Mouse (Mus musculus) liver, adult 2 months (tissue): Measurements from ENCODE around the gene Il15ra. TPM values are rescaled to one million over a fixed set of nuclear protein-coding genes. Genes with fewer than 3 reads are reported as not detected.
"Not testable (repeated sequence)": the region's sequence is repeated elsewhere in the genome, so short reads cannot be mapped to it uniquely, and the experiment has no call there.

ENCODE experiments used
- DNase-seq: peaks from one replicate; pipeline ENCODE4 v3.0.0-alpha.2; 2011; ENCODE audit warnings: low read depth, low spot score; ENCODE audit errors: extremely low read depth
- H3K27ac ChIP-seq: fragments of 200-500 bp; replicated peaks from 2 replicates; pipeline ENCODE4 v1.5.1; 2012; ENCODE audit warnings: low read depth, mild to moderate bottlenecking, control low read depth, inconsistent platforms, low read length; ENCODE audit not compliant: insufficient read depth
- H3K27me3 ChIP-seq: fragments of 200-500 bp; 2 replicates; pipeline ENCODE4 v1.6.1; 2012; ENCODE audit warnings: mild to moderate bottlenecking, moderate library complexity, low read length, inconsistent platforms; ENCODE audit not compliant: control insufficient read depth, insufficient read depth
- H3K36me3 ChIP-seq: fragments of 200-500 bp; 2 replicates; pipeline ENCODE4 v1.6.1; 2012; ENCODE audit warnings: low read length, inconsistent platforms; ENCODE audit not compliant: control insufficient read depth, insufficient read depth
- H3K4me1 ChIP-seq: fragments of 200-500 bp; 2 replicates; pipeline ENCODE4 v1.6.1; 2011; ENCODE audit warnings: low read length; ENCODE audit not compliant: control insufficient read depth, insufficient read depth
- H3K4me3 ChIP-seq: fragments of 200-500 bp; 2 replicates; pipeline ENCODE4 v1.5.1; 2011; ENCODE audit warnings: low read depth, mild to moderate bottlenecking, control low read depth, low read length, moderate library complexity; ENCODE audit not compliant: insufficient read depth
- H3K79me2 ChIP-seq: fragments of 200-500 bp; 2 replicates; pipeline ENCODE4 v1.6.1; 2012; ENCODE audit warnings: inconsistent platforms, mild to moderate bottlenecking, low read length, moderate library complexity; ENCODE audit not compliant: control insufficient read depth, insufficient read depth
- H3K9ac ChIP-seq: fragments of 200-500 bp; 2 replicates; pipeline ENCODE4 v1.6.1; 2012; ENCODE audit warnings: low read depth, mild to moderate bottlenecking, control low read depth, inconsistent platforms, low read length
- CTCF ChIP-seq: fragments of 200-500 bp; IDR thresholded peaks from 2 replicates; pipeline ENCODE4 v1.5.1; 2011; ENCODE audit warnings: low read depth, low read length, control low read depth
- POLR2A ChIP-seq: fragments of 200-500 bp; IDR thresholded peaks from 2 replicates; pipeline ENCODE4 v1.6.1; 2011; ENCODE audit warnings: low read length, control low read depth; ENCODE audit not compliant: insufficient read depth; ENCODE audit errors: extremely low read depth
- WGBS: fragments of 180-500 bp; shearing (Covaris S2); methylation state at CpG from one replicate; pipeline ENCODE4 v1.1.7; 2018; 5-methylcytosine and 5-hydroxymethylcytosine counted together
- polyA plus RNA-seq: library from polyadenylated mRNA; depleted of rRNA; stranded (reverse); fragments of >200 nt; gene quantifications from 2 replicates; pipeline ENCODE4 v1.2.3, GENCODE M21; 2012
- total RNA-seq: library from RNA; depleted of rRNA; stranded (reverse); fragments of >200 nt; gene quantifications from 2 replicates; pipeline ENCODE4 v1.2.3, GENCODE M21; 2014

The Il15ra gene
- total and polyA plus RNA-seq, 2 experiments = 24.9 to 59.8 TPM

DNA sequence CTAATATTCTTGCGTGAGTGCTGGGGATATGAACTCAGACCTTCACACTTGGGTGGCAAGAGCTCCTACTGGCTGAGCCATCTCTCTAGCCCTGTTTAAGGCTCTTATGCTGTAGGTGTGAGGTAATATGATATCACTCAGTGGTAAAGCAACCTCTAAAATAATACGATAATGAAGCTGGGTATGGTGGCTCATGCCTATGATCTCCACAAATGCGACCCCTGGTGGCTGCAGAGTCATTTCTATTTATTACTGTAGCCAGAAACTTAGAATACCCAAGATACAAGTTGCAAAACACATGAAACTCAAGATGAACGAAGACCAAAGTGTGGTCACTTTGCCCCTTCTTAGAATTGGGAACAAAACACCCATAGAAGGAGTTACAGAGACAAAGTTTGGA lies 5.0 kb downstream of the Il15ra start:
- TF ChIP-seq CTCF = peak; percentile 41
- not testable (repeated sequence) for H3K9ac ChIP-seq, H3K4me3 ChIP-seq, DNase-seq, H3K27me3 ChIP-seq
- 41% methylated on average over 4 of the region's 4 CpGs for WGBS
- peaks cover 33% of the 10 kb centered on the region for H3K79me2 ChIP-seq
- peaks cover 42% of the 10 kb centered on the region for H3K4me1 ChIP-seq
- peaks cover 12% of the 10 kb centered on the region; the same call in 1 of the 2 replicates for H3K36me3 ChIP-seq
- H3K27ac ChIP-seq = peak overlapping the region; percentile 13; the same call in 1 of the 2 replicates

DNA sequence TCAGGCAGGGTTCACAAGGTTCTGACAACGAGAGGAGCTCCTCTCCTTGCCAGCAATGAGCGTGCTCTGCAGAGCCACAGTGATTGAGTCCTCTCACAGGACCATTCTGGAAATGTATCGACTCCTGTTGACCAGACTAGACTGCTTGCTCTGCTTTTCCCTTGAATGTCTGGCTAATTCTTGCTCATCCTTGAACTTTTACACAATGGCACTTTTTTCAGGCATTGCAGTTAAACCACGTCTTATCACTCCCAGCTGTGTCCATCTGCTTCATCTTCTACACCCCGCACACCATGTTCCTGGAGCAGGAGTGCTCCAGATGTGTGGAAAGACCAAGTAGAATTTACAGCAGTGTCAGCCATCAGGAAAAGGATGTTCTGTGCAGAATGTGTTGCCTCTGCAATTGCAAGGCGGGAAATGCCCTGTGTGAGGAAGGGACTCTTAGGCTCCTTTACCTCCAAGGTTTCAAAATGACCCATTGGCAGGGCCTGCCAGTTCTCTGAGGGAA lies 7.4 kb downstream of the Il15ra start:
- TF ChIP-seq CTCF (no peak), POLR2A (no peak)
- peak; percentile 59 for DNase-seq
- Histone ChIP-seq H3K27me3 (no peaks in the 10 kb centered on the region), H3K79me2 (peaks cover 20% of the 10 kb centered on the region; the same call in 1 of the 2 replicates), H3K4me3 (no peak overlapping the region), H3K9ac (no peak overlapping the region; the same call in 1 of the 2 replicates), H3K4me1 (peaks cover 56% of the 10 kb centered on the region), H3K36me3 (peaks cover 17% of the 10 kb centered on the region), H3K27ac (peak overlapping the region; percentile 82)
- WGBS = 25% methylated on average over 6 of the region's 6 CpGs

DNA sequence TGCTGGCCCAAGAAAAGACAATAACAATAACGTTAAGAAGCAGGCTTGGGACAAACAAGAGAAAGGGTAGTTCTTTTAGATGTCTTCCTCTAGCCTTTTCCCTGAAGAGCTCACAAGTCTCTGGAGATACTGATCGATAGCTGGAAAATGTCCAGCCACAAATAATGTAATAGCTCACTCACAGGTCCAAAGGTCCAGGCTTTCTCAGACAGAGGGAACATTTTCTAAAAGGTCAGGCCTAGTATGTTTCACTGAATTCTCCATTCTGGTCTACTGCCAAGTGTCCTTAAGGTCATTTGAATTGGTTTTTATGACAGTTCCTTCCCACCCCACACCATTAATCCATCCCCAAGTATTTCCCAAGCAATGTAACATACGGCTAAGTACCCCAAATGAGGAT lies 7.9 kb downstream of the Il15ra start:
- Histone ChIP-seq H3K27ac (peak overlapping the region; percentile 82), H3K9ac (no peak overlapping the region), H3K4me1 (peaks cover 55% of the 10 kb centered on the region), H3K27me3 (no peaks in the 10 kb centered on the region), H3K4me3 (no peak overlapping the region), H3K36me3 (peaks cover 21% of the 10 kb centered on the region), H3K79me2 (peaks cover 17% of the 10 kb centered on the region; the same call in 1 of the 2 replicates)
- TF ChIP-seq POLR2A (no peak), CTCF (no peak)
- DNase-seq = peak; percentile 99
- 12% methylated on average over 3 of the region's 3 CpGs for whole genome bisulfite sequencing

DNA sequence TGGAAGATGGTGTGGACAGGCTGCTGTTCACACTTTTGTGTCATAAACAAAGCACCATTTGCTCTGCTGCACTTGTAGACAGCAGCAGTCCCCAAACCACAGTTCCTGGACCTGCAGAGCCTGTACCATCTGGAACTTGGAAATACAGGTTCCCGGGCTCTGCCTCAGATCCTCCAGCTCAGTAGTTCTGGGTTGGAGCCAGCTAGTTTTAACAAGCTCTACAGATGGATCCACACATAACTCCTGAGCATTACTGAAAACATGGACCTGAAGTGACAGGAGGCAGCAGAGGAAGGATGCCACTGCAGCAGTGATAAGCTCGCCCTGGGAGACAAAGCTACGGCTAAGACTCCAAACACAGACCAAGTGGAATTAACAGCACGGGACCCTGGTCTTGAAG lies 9.4 kb downstream of the Il15ra start:
- H3K36me3 ChIP-seq = peaks cover 30% of the 10 kb centered on the region
- no peak overlapping the region for H3K9ac ChIP-seq
- H3K79me2 ChIP-seq = peaks cover 14% of the 10 kb centered on the region; the same call in 1 of the 2 replicates
- TF ChIP-seq POLR2A = no peak
- no peak for TF ChIP-seq CTCF
- H3K4me1 ChIP-seq = peaks cover 49% of the 10 kb centered on the region
- 77% methylated on average over 4 of the region's 4 CpGs for WGBS
- no peak for DNase-seq
- no peaks in the 10 kb centered on the region for H3K27me3 ChIP-seq
- no peak overlapping the region for H3K4me3 ChIP-seq
- 0 out of 2 replicates have a peak overlapping the region, but pooled peaks have one; percentile 6 for H3K27ac ChIP-seq

DNA sequence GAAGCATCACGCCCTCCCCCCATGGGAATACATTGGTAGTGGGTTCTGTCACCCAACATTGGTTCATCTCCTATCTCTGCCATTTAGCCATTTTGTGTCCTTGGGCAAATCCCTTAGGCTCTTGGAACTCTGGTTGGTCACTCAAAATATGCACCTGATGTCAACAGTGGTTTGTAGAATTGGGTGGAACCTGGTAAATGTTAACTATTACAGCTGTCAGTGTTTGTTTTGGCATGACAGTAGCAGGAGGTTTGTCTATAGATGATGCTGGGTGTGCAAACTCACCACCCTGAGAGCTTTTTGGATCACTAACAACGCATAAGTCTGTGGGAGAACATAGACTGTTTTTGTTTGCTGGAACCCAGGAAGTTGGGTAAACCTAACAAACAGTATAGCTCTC lies 13.5 kb downstream of the Il15ra start:
- Histone ChIP-seq H3K27me3 (no peaks in the 10 kb centered on the region), H3K79me2 (peaks cover 11% of the 10 kb centered on the region; the same call in 1 of the 2 replicates), H3K36me3 (peaks cover 69% of the 10 kb centered on the region), H3K27ac (peak overlapping the region; percentile 7), H3K4me1 (peaks cover 31% of the 10 kb centered on the region), H3K4me3 (no peak overlapping the region), H3K9ac (no peak overlapping the region)
- TF ChIP-seq POLR2A (no peak), CTCF (no peak)
- 31% methylated on average over 2 of the region's 2 CpGs for WGBS
- peak; percentile 84 for DNase-seq

DNA sequence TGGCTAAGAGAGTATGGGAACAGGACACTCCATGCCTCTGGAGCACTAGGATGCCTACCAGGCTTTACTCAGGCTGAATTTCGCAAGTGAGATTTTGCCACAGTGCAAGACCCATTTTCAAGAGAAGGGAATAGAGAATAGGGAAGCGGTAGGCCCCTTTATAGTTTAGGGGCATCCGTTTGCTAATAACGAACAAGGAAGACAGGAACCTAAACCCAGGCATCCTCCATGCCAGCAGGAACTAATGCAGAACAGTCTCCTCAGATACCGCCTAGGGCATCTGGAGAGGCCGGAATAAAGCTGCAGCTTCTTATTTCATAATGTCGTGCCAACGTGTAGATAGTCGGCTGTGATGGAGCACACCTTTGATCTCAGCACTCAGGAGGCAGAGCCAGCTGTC lies 17.5 kb downstream of the Il15ra start:
- no peak for DNase-seq
- Histone ChIP-seq H3K9ac (no peak overlapping the region), H3K4me3 (no peak overlapping the region), H3K4me1 (peaks cover 8% of the 10 kb centered on the region), H3K36me3 (peaks cover 84% of the 10 kb centered on the region), H3K79me2 (no peaks in the 10 kb centered on the region), H3K27me3 (no peaks in the 10 kb centered on the region), H3K27ac (no peak overlapping the region)
- 90% methylated on average over 9 of the region's 9 CpGs for WGBS
- TF ChIP-seq CTCF = no peak
- TF ChIP-seq POLR2A = no peak
